Mouse (Mus musculus): ENCODE data around the gene Actl11. TPM values are rescaled to one million over a fixed set of nuclear protein-coding genes. Genes with fewer than 3 reads are reported as not detected.

The Actl11 gene
- polyA plus RNA-seq, 1 experiment from 2014 or later, result not detected

DNA sequence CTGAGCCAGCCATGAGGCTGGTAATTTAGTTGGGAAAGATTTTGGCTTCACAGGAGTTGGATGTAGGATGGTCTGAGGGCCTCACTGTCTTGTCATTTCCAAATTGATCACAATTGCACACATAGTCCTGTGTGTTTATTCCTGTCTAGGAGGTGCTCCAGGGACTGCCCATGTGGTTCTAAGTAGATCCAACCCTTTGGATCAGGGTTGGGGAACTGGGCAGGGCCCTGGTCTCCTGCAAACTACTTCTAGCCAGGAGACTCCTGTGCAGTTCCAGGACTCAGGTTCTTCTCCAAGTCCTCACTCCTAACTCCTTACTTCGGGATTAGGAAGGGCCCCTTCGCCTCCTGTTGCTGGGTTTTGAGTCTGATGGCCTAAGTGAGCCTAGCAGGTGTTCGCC, 7.1 kb downstream of the Actl11 start, which contains the start of gene Camkv:
Gene Camkv, plus strand, starts transcription at position 301 of the 400 bp plus-strand sequence.
- H3K9ac ChIP-seq (replicated peaks; ENCODE audit: low read length), result peak within 1 kb of the TSS; percentile 58
- no peak within 1 kb of the TSS for H3K27ac ChIP-seq (ENCODE audit: low read length)
- ATAC-seq (ENCODE audit: low FRiP score, low TSS enrichment), result 0 out of 2 replicates have a peak, but pooled peaks have one; percentile 16
- peaks cover 5% of the 10 kb centered on the region for H3K4me1 ChIP-seq (ENCODE audit: insufficient read depth, low read length)
- peak within 1 kb of the TSS; percentile 88 for H3K4me2 ChIP-seq (replicated peaks; ENCODE audit: low read depth, low read length)
- H3K36me3 ChIP-seq (ENCODE audit: insufficient read depth, low read length), result no peaks in the 10 kb centered on the region
- peaks cover 12% of the 10 kb centered on the region for H3K27me3 ChIP-seq (ENCODE audit: insufficient read depth, low read length)
- no peaks in the 10 kb centered on the region for H3K9me3 ChIP-seq (ENCODE audit: low read length)
- WGBS, result 16% methylated on average over 3 of the region's 3 CpGs
- H3K4me3 ChIP-seq (ENCODE audit: low read length), result peak within 1 kb of the TSS; percentile 53

DNA sequence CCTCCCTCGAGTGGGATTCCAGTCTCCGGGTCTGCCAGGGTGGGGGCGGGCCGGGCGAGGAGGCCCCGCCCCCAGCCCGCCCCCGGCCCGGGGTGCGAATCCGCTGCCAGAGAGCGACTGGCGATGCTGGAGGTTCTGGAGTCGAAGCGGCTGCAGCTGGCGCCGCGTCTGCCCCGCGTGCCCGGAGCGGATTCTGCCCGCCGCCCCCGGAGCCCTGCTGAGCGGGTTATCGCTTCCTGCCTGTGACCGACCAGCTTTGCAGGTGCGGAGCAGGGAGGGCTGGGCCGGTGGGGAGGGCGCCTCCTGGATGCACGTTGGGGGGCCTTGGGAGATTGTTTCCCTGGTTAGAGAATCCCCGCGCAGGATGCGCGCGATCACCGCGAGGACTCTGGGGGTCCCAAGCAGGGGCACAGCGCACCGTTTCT, 7.5 kb downstream of the Actl11 start:
- Histone ChIP-seq H3K4me2 (replicated peaks; ENCODE audit: low read depth, low read length) (peak overlapping the region; percentile 88), H3K9me3 (ENCODE audit: low read length) (no peaks in the 10 kb centered on the region), H3K27ac (ENCODE audit: low read length) (no peak overlapping the region), H3K4me3 (ENCODE audit: low read length) (peak overlapping the region; percentile 53), H3K27me3 (ENCODE audit: insufficient read depth, low read length) (peaks cover 12% of the 10 kb centered on the region), H3K36me3 (ENCODE audit: insufficient read depth, low read length) (no peaks in the 10 kb centered on the region), H3K4me1 (ENCODE audit: insufficient read depth, low read length) (peaks cover 5% of the 10 kb centered on the region), H3K9ac (replicated peaks; ENCODE audit: low read length) (peak overlapping the region; percentile 58)
- 1% methylated on average over 37 of the region's 41 CpGs for WGBS
- ATAC-seq (ENCODE audit: low FRiP score, low TSS enrichment), result peak; percentile 42

DNA sequence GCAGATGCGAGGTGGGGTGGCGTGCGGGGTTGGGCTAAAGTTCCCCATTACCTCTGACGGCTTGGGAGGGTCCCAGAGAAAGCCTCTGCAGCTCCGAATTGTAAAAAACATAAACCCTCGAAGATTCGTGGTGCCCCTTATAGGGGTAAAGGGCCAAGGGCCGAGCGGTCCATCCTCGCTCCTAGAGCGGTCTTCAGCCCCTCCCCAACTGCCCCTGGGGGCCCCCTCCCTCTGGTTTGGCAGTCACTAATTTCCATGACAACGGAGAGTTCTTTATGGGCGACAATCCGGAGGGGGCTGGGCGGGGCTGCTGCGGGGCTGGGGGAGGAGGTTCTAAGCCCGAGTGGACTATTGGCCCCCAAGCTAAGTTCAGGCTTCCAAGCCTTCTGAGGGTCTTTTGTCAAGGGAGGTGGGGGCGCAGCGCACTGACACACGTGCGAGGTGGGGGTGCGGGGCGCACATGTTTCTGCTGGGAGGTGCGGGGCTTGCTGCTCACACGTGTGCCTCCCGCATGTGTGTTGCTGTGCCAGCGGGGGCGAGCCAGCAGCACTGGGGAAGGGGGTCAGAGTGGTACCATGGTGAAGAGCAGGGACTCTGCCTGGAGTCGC, 8.1 kb downstream of the Actl11 start:
- H3K4me2 ChIP-seq (replicated peaks; ENCODE audit: low read depth, low read length), result peak overlapping the region; percentile 88
- H3K4me3 ChIP-seq (ENCODE audit: low read length), result peak overlapping the region; percentile 53
- no peaks in the 10 kb centered on the region for H3K9me3 ChIP-seq (ENCODE audit: low read length)
- peaks cover 5% of the 10 kb centered on the region for H3K4me1 ChIP-seq (ENCODE audit: insufficient read depth, low read length)
- WGBS, result under 1% methylated on average over 29 of the region's 29 CpGs
- H3K27ac ChIP-seq (ENCODE audit: low read length), result no peak overlapping the region
- no peaks in the 10 kb centered on the region for H3K36me3 ChIP-seq (ENCODE audit: insufficient read depth, low read length)
- H3K9ac ChIP-seq (replicated peaks; ENCODE audit: low read length), result peak overlapping the region; percentile 58
- ATAC-seq (ENCODE audit: low FRiP score, low TSS enrichment), result peak; percentile 62
- H3K27me3 ChIP-seq (ENCODE audit: insufficient read depth, low read length), result peaks cover 12% of the 10 kb centered on the region

DNA sequence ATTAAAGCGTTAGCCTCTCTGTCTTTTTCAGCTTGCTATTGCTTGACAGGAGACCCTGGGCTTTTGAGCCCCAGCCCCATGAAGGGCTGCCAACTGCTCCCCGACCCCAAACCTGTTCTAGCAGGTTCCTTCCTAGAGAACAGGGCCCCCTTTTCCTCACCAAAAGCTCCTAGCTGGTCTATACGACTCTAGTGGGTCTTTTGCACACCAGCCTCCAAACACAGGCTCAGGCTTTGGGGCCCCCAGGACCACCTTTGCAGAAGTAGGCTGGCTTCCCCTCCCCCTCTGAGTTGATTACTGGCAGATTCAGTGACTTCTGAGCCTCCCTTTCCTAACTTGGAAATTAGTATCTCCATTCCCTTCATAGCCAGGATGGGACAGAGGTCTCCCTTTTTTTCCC, 8.6 kb downstream of the Actl11 start:
- H3K27ac ChIP-seq (ENCODE audit: low read length), result no peak overlapping the region
- 15% methylated on average over 3 of the region's 3 CpGs for WGBS
- H3K4me2 ChIP-seq (replicated peaks; ENCODE audit: low read depth, low read length), result no peak overlapping the region; the same call in 1 of the 2 replicates
- ATAC-seq (ENCODE audit: low FRiP score, low TSS enrichment), result no peak
- H3K36me3 ChIP-seq (ENCODE audit: insufficient read depth, low read length), result no peaks in the 10 kb centered on the region
- peaks cover 5% of the 10 kb centered on the region for H3K4me1 ChIP-seq (ENCODE audit: insufficient read depth, low read length)
- no peak overlapping the region for H3K9ac ChIP-seq (replicated peaks; ENCODE audit: low read length)
- no peak overlapping the region for H3K4me3 ChIP-seq (ENCODE audit: low read length)
- no peaks in the 10 kb centered on the region for H3K9me3 ChIP-seq (ENCODE audit: low read length)
- peaks cover 12% of the 10 kb centered on the region for H3K27me3 ChIP-seq (ENCODE audit: insufficient read depth, low read length)

DNA sequence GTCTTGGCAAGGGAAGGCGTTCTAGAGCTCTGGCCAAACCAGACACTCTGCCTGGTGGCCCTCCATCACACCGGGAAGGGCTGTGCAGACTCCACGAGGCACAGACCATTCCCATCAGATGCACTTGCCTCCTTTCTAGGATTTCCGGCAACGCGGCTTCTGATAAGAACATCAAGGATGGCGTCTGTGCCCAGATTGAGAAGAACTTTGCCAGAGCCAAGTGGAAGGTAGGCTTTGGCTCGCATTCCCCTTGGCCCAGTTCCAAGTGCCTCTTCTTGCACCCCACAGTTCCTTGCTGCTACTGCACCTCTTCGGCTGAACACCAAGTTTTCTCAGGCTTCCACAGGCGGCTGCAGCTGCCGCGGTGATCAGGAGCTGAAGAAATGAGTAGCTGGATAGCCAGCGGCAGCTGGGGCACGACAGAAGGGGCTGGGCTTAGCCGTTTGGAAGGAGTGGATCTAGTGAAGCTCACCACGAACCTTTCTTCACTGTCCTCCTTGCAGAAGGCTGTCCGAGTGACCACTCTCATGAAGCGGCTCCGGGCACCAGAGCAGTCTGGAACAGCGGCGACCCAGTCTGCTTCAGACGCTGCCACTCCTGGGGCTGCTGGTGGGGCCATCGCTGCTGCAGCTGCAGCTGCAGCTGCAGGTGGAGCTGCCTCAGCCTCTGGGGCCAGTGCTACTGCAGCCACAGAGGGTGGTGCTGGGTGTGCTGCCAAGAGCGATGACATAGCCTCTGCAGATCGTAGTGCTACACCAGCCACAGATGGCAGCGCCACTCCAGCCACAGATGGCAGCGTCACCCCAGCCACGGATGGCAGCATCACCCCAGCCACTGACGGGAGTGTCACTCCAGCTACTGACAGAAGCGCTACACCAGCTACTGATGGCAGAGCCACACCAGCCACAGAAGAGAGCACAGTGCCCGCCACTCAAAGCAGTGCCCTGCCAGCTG, 19.2 kb downstream of the Actl11 start:
- no peak overlapping the region for H3K4me2 ChIP-seq (replicated peaks; ENCODE audit: low read depth, low read length)
- 89% methylated on average over 31 of the region's 31 CpGs for WGBS
- H3K9ac ChIP-seq (replicated peaks; ENCODE audit: low read length), result no peak overlapping the region
- H3K4me1 ChIP-seq (ENCODE audit: insufficient read depth, low read length), result peaks cover 14% of the 10 kb centered on the region
- no peaks in the 10 kb centered on the region for H3K36me3 ChIP-seq (ENCODE audit: insufficient read depth, low read length)
- H3K4me3 ChIP-seq (ENCODE audit: low read length), result no peak overlapping the region
- H3K27me3 ChIP-seq (ENCODE audit: insufficient read depth, low read length), result no peaks in the 10 kb centered on the region
- no peaks in the 10 kb centered on the region for H3K9me3 ChIP-seq (ENCODE audit: low read length)
- no peak overlapping the region for H3K27ac ChIP-seq (ENCODE audit: low read length)
- no peak for ATAC-seq (ENCODE audit: low FRiP score, low TSS enrichment)

DNA sequence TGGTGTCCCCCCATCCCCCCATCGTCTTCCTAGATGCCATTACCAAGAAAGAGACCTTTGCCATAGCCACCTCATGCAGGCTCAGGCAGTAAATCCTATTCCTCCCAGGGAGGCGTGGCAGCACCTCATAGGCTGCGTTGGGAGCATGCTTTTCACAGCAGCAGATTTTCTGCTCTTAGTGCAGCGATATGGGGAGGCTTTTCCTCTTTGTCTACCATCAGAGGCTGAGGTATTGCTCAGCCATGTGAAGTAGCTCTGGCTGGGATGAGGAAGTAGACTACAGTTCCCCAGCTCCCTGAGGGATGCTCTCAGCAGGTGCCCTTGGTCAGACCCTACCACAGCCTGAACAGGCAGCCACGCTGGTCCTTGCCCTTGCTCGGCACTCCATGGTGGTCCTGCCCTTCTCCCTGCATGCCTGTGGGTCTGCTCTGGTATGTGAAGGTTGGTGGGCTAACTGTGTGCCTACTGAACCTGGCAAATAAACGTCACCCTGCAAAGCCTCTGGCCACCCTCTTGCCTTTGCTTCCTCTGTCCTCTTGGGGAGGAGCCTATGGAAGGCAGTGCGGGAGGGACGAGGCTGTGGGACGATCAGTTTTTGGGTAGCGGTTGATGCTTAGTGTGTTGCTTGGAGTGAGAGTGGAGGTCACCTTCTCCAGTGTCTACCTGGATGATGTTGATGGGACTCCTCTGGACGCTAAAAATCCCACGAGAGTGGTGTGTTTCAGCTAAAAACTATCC, 21.1 kb downstream of the Actl11 start:
- no peaks in the 10 kb centered on the region for H3K27me3 ChIP-seq (ENCODE audit: insufficient read depth, low read length)
- H3K36me3 ChIP-seq (ENCODE audit: insufficient read depth, low read length), result no peaks in the 10 kb centered on the region
- no peak overlapping the region for H3K4me2 ChIP-seq (replicated peaks; ENCODE audit: low read depth, low read length)
- H3K4me1 ChIP-seq (ENCODE audit: insufficient read depth, low read length), result peaks cover 14% of the 10 kb centered on the region
- WGBS, result 82% methylated on average over 13 of the region's 13 CpGs
- no peak overlapping the region for H3K27ac ChIP-seq (ENCODE audit: low read length)
- H3K9me3 ChIP-seq (ENCODE audit: low read length), result no peaks in the 10 kb centered on the region
- H3K4me3 ChIP-seq (ENCODE audit: low read length), result no peak overlapping the region
- ATAC-seq (ENCODE audit: low FRiP score, low TSS enrichment), result no peak
- H3K9ac ChIP-seq (replicated peaks; ENCODE audit: low read length), result no peak overlapping the region

DNA sequence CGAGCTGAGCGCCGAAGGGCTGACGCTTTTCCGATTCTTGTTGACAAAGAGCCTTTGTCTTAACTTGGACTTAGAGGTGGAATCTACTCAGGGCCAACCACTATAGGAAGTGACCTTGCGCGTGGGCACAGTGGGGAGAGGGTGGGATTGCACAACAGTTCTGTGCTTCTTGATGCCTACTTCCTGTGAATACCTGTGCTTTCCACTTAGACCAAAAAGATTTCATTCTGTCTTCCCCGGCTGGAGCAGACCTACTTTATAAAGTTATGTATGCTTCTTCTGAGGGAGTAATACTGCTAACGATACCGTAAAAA, 21.6 kb downstream of the Actl11 start, which contains the start of gene Traip:
Gene Traip, plus strand, starts transcription at position 215 of the 314 bp plus-strand sequence.
- Histone ChIP-seq H3K4me3 (ENCODE audit: low read length) (peak within 1 kb of the TSS; percentile 69), H3K27ac (ENCODE audit: low read length) (peak within 1 kb of the TSS; percentile 79), H3K27me3 (ENCODE audit: insufficient read depth, low read length) (no peaks in the 10 kb centered on the region), H3K4me1 (ENCODE audit: insufficient read depth, low read length) (peaks cover 14% of the 10 kb centered on the region), H3K9me3 (ENCODE audit: low read length) (no peaks in the 10 kb centered on the region), H3K4me2 (replicated peaks; ENCODE audit: low read depth, low read length) (peak within 1 kb of the TSS; percentile 92), H3K9ac (replicated peaks; ENCODE audit: low read length) (peak within 1 kb of the TSS; percentile 81), H3K36me3 (ENCODE audit: insufficient read depth, low read length) (no peaks in the 10 kb centered on the region)
- WGBS, result 87% methylated on average over 10 of the region's 10 CpGs
- ATAC-seq (ENCODE audit: low FRiP score, low TSS enrichment), result no peak

DNA sequence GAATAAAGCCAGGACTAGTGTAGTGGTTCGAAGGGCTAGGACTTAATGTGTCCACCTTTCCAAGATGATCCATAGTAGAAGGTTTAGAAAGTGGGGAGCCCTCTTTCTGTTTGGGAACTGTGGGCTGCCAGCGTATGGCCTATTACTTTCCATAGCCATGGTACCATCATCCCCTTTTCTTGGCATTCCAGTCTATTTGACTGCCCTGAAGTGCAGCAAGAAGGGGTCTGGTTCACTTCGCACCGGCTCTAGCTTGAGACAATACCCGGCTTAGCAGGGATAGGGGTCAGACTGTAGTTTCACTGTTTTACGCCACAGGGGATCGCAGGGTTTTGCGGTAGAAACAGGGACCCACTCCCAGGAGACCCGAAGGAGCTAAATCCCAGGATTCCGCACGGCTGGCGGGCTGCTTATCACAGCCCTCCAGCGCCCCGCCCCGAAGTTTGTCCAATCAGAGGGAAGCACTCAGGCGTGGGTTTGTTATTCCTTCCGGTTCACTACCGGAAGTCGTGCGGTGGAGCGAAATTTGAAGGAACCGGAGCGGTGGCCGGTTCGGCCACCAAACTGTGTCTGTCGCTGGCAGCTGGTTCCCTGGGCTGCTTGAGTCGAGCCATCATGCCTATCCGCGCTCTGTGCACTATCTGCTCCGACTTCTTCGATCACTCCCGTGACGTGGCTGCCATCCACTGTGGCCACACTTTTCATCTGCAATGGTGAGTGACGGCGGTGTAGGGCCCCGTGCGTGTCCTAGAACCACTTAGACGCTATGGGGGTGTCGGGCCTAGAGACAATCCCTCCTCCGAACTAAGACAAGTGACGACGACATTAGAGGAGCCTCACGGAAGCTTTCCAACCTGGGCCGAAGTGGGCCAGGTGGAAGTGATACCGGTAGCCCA, 22.4 kb downstream of the Actl11 start:
- Histone ChIP-seq H3K36me3 (ENCODE audit: insufficient read depth, low read length) (no peaks in the 10 kb centered on the region), H3K4me1 (ENCODE audit: insufficient read depth, low read length) (peaks cover 14% of the 10 kb centered on the region), H3K4me2 (replicated peaks; ENCODE audit: low read depth, low read length) (peak overlapping the region; percentile 92), H3K27ac (ENCODE audit: low read length) (peak overlapping the region; percentile 79), H3K9ac (replicated peaks; ENCODE audit: low read length) (peak overlapping the region; percentile 81), H3K9me3 (ENCODE audit: low read length) (no peaks in the 10 kb centered on the region), H3K4me3 (ENCODE audit: low read length) (peak overlapping the region; percentile 69), H3K27me3 (ENCODE audit: insufficient read depth, low read length) (no peaks in the 10 kb centered on the region)
- ATAC-seq (ENCODE audit: low FRiP score, low TSS enrichment), result peak; percentile 94
- WGBS, result 12% methylated on average over 45 of the region's 45 CpGs

Data from kidney, embryonic 16.5 days (tissue).